Mouse (Mus musculus): ENCODE results near the gene Fgf9. TPM values are rescaled to one million over a fixed set of nuclear protein-coding genes. Genes with fewer than 3 reads are reported as not detected.

The Fgf9 gene
- polyA plus RNA-seq, 1 experiment, result 0.16 TPM

GRCm38 (mm10) chr14:58079471-58079870, 9.1 kb downstream of the Fgf9 start:
- Histone ChIP-seq H3K4me3 (ENCODE audit: low read depth, low read length) (no peak overlapping the region), H3K36me3 (ENCODE audit: control insufficient read depth, insufficient read depth, low read length, poor library complexity, severe bottlenecking) (no peaks in the 10 kb centered on the region), H3K4me1 (ENCODE audit: control insufficient read depth, insufficient read depth, low read length) (no peaks in the 10 kb centered on the region), H3K9ac (ENCODE audit: low read depth, poor library complexity, severe bottlenecking) (no peak overlapping the region), H3K27me3 (ENCODE audit: control insufficient read depth, insufficient read depth, low read length, poor library complexity, severe bottlenecking) (peaks cover 16% of the 10 kb centered on the region), H3K27ac (ENCODE audit: insufficient read depth, low read length) (no peak overlapping the region), H3K9me3 (replicated peaks; ENCODE audit: control insufficient read depth, insufficient read depth, low read length, poor library complexity, severe bottlenecking) (no peaks in the 10 kb centered on the region)
- TF ChIP-seq CTCF (IDR thresholded peaks at IDR 0.05; ENCODE audit: low read depth, low read length) (no peak), POLR2A (IDR thresholded peaks at IDR 0.05; ENCODE audit: insufficient read depth, low read length) (no peak), EP300 (IDR thresholded peaks at IDR 0.05; ENCODE audit: insufficient read depth, low read depth, low read length) (no peak)

- Histone ChIP-seq H3K9me3 (replicated peaks; ENCODE audit: control insufficient read depth, insufficient read depth, low read length, poor library complexity, severe bottlenecking) (no peaks in the 10 kb centered on the region), H3K9ac (ENCODE audit: low read depth, poor library complexity, severe bottlenecking) (no peak overlapping the region), H3K27me3 (ENCODE audit: control insufficient read depth, insufficient read depth, low read length, poor library complexity, severe bottlenecking) (0 out of 2 replicates have a peak, but pooled peaks cover 2% of the 10 kb centered on the region), H3K36me3 (ENCODE audit: control insufficient read depth, insufficient read depth, low read length, poor library complexity, severe bottlenecking) (no peaks in the 10 kb centered on the region), H3K4me3 (ENCODE audit: low read depth, low read length) (no peak overlapping the region), H3K4me1 (ENCODE audit: control insufficient read depth, insufficient read depth, low read length) (no peaks in the 10 kb centered on the region), H3K27ac (ENCODE audit: insufficient read depth, low read length) (no peak overlapping the region)
- TF ChIP-seq POLR2A (IDR thresholded peaks at IDR 0.05; ENCODE audit: insufficient read depth, low read length), result no peak
- no peak for TF ChIP-seq CTCF (IDR thresholded peaks at IDR 0.05; ENCODE audit: low read depth, low read length)
- no peak for TF ChIP-seq EP300 (IDR thresholded peaks at IDR 0.05; ENCODE audit: insufficient read depth, low read depth, low read length)
Measured at GRCm38 (mm10) chr14:58081955-58082354, 11.6 kb downstream of the Fgf9 start.

GRCm38 (mm10) chr14:58084240-58084639, 13.9 kb downstream of the Fgf9 start:
- Histone ChIP-seq H3K27ac (ENCODE audit: insufficient read depth, low read length) (no peak overlapping the region), H3K4me1 (ENCODE audit: control insufficient read depth, insufficient read depth, low read length) (no peaks in the 10 kb centered on the region), H3K9ac (ENCODE audit: low read depth, poor library complexity, severe bottlenecking) (no peak overlapping the region), H3K36me3 (ENCODE audit: control insufficient read depth, insufficient read depth, low read length, poor library complexity, severe bottlenecking) (no peaks in the 10 kb centered on the region), H3K9me3 (replicated peaks; ENCODE audit: control insufficient read depth, insufficient read depth, low read length, poor library complexity, severe bottlenecking) (no peaks in the 10 kb centered on the region), H3K4me3 (ENCODE audit: low read depth, low read length) (no peak overlapping the region), H3K27me3 (ENCODE audit: control insufficient read depth, insufficient read depth, low read length, poor library complexity, severe bottlenecking) (no peaks in the 10 kb centered on the region)
- TF ChIP-seq EP300 (IDR thresholded peaks at IDR 0.05; ENCODE audit: insufficient read depth, low read depth, low read length), result no peak
- no peak for TF ChIP-seq POLR2A (IDR thresholded peaks at IDR 0.05; ENCODE audit: insufficient read depth, low read length)
- TF ChIP-seq CTCF (IDR thresholded peaks at IDR 0.05; ENCODE audit: low read depth, low read length), result peak; percentile 39

- no peaks in the 10 kb centered on the region for H3K36me3 ChIP-seq (ENCODE audit: control insufficient read depth, insufficient read depth, low read length, poor library complexity, severe bottlenecking)
- no peak overlapping the region for H3K9ac ChIP-seq (ENCODE audit: low read depth, poor library complexity, severe bottlenecking)
- no peaks in the 10 kb centered on the region for H3K9me3 ChIP-seq (replicated peaks; ENCODE audit: control insufficient read depth, insufficient read depth, low read length, poor library complexity, severe bottlenecking)
- no peak overlapping the region for H3K4me3 ChIP-seq (ENCODE audit: low read depth, low read length)
- TF ChIP-seq POLR2A (IDR thresholded peaks at IDR 0.05; ENCODE audit: insufficient read depth, low read length) (no peak), EP300 (IDR thresholded peaks at IDR 0.05; ENCODE audit: insufficient read depth, low read depth, low read length) (no peak), CTCF (IDR thresholded peaks at IDR 0.05; ENCODE audit: low read depth, low read length) (no peak)
- no peaks in the 10 kb centered on the region for H3K27me3 ChIP-seq (ENCODE audit: control insufficient read depth, insufficient read depth, low read length, poor library complexity, severe bottlenecking)
- H3K27ac ChIP-seq (ENCODE audit: insufficient read depth, low read length), result no peak overlapping the region
- H3K4me1 ChIP-seq (ENCODE audit: control insufficient read depth, insufficient read depth, low read length), result no peaks in the 10 kb centered on the region
Measured at GRCm38 (mm10) chr14:58087326-58087725, 17.0 kb downstream of the Fgf9 start.

- no peaks in the 10 kb centered on the region for H3K9me3 ChIP-seq (replicated peaks; ENCODE audit: control insufficient read depth, insufficient read depth, low read length, poor library complexity, severe bottlenecking)
- no peak overlapping the region for H3K4me3 ChIP-seq (ENCODE audit: low read depth, low read length)
Measured at GRCm38 (mm10) chr14:58089486-58089885, 19.1 kb downstream of the Fgf9 start.

DNA sequence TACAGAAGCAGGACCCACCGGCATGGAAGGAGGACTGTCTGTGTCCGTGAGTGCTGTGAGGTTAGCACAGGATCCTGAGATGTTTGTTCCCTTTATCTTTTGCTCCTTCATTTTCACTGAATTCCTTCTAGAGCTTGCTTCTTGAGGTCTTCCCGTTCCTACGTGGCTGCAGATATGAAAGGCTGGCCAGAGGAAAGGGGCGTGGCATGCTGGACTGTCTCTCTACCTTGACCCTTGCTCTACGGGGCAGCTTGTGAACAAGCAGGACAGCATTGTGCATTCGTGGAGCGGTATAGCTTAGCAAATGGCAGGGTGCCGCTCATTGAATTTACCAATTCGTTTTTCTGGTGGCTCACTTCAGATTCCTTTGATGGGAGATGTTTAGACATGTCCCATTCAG, 21.0 kb downstream of the Fgf9 start:
- no peaks in the 10 kb centered on the region for H3K4me1 ChIP-seq (ENCODE audit: control insufficient read depth, insufficient read depth, low read length)
- no peaks in the 10 kb centered on the region for H3K27me3 ChIP-seq (ENCODE audit: control insufficient read depth, insufficient read depth, low read length, poor library complexity, severe bottlenecking)
- H3K27ac ChIP-seq (ENCODE audit: insufficient read depth, low read length), result no peak overlapping the region
- TF ChIP-seq CTCF (IDR thresholded peaks at IDR 0.05; ENCODE audit: low read depth, low read length) (no peak), POLR2A (IDR thresholded peaks at IDR 0.05; ENCODE audit: insufficient read depth, low read length) (no peak), EP300 (IDR thresholded peaks at IDR 0.05; ENCODE audit: insufficient read depth, low read depth, low read length) (no peak)
- H3K9ac ChIP-seq (ENCODE audit: low read depth, poor library complexity, severe bottlenecking), result no peak overlapping the region
- no peaks in the 10 kb centered on the region for H3K36me3 ChIP-seq (ENCODE audit: control insufficient read depth, insufficient read depth, low read length, poor library complexity, severe bottlenecking)
- no peaks in the 10 kb centered on the region for H3K9me3 ChIP-seq (replicated peaks; ENCODE audit: control insufficient read depth, insufficient read depth, low read length, poor library complexity, severe bottlenecking)
- H3K4me3 ChIP-seq (ENCODE audit: low read depth, low read length), result no peak overlapping the region

More at GRCm38 (mm10) chr14:58089486-58089885, 19.1 kb downstream of the Fgf9 start:
- Histone ChIP-seq H3K9ac (ENCODE audit: low read depth, poor library complexity, severe bottlenecking) (no peak overlapping the region), H3K27ac (ENCODE audit: insufficient read depth, low read length) (no peak overlapping the region), H3K27me3 (ENCODE audit: control insufficient read depth, insufficient read depth, low read length, poor library complexity, severe bottlenecking) (no peaks in the 10 kb centered on the region), H3K4me1 (ENCODE audit: control insufficient read depth, insufficient read depth, low read length) (no peaks in the 10 kb centered on the region), H3K36me3 (ENCODE audit: control insufficient read depth, insufficient read depth, low read length, poor library complexity, severe bottlenecking) (no peaks in the 10 kb centered on the region)
- TF ChIP-seq POLR2A (IDR thresholded peaks at IDR 0.05; ENCODE audit: insufficient read depth, low read length) (no peak), EP300 (IDR thresholded peaks at IDR 0.05; ENCODE audit: insufficient read depth, low read depth, low read length) (no peak), CTCF (IDR thresholded peaks at IDR 0.05; ENCODE audit: low read depth, low read length) (no peak)
